Mouse (Mus musculus) hindbrain, embryonic 15.5 days (tissue): ENCODE measurements around the gene Teddm3. TPM values are rescaled to one million over a fixed set of nuclear protein-coding genes. Genes with fewer than 3 reads are reported as not detected.
"Not testable (repeated sequence)": the region's sequence is repeated elsewhere in the genome, so short reads cannot be mapped to it uniquely, and the experiment has no call there.

Experiments
- ATAC-seq: fragments of 200-750 bp; cut with Nextera tagmentation; 2 replicates; pipeline ENCODE4 v1.8.0; 2017; ENCODE audit warnings: low read depth, moderate number of reproducible peaks, moderate TSS enrichment; ENCODE audit not compliant: low FRiP score
- H3K27ac ChIP-seq: fragments of 300-500 bp; sonication (generic); replicated peaks from 2 replicates; pipeline ENCODE4 v1.5.1; 2015; ENCODE audit warnings: mild to moderate bottlenecking, inconsistent platforms
- H3K27me3 ChIP-seq: fragments of 300-500 bp; sonication (generic); 2 replicates; pipeline ENCODE4 v1.6.1; 2015; ENCODE audit warnings: control low read depth, inconsistent platforms
- H3K36me3 ChIP-seq: fragments of 300-500 bp; sonication (generic); 2 replicates; pipeline ENCODE4 v1.6.1; 2015; ENCODE audit warnings: control low read depth, inconsistent platforms
- H3K4me1 ChIP-seq: fragments of 300-500 bp; sonication (generic); replicated peaks from 2 replicates; pipeline ENCODE4 v1.6.1; 2015; ENCODE audit warnings: control low read depth, inconsistent platforms
- H3K4me2 ChIP-seq: fragments of 300-500 bp; sonication (generic); 2 replicates; pipeline ENCODE4 v1.6.1; 2015; ENCODE audit warnings: moderate library complexity, mild to moderate bottlenecking, inconsistent platforms
- H3K4me3 ChIP-seq: fragments of 300-500 bp; sonication (generic); 2 replicates; pipeline ENCODE4 v1.5.1; 2015; ENCODE audit warnings: mild to moderate bottlenecking, inconsistent platforms
- H3K9ac ChIP-seq: fragments of 300-500 bp; sonication (generic); 2 replicates; pipeline ENCODE4 v1.6.1; 2015; ENCODE audit warnings: inconsistent platforms
- H3K9me3 ChIP-seq: fragments of 300-500 bp; sonication (generic); 2 replicates; pipeline ENCODE4 v1.6.1; 2016; ENCODE audit warnings: control low read depth, inconsistent platforms
- WGBS: fragments of 180-500 bp; shearing (Covaris S2); methylation state at CpG from one replicate; pipeline ENCODE4 v1.1.7; 2015; 5-methylcytosine and 5-hydroxymethylcytosine counted together
- polyA plus RNA-seq: library from polyadenylated mRNA; unstranded; fragments of >200 nt; fragmentation: Nextera tagmentation; extraction: Ambion mirVana; gene quantifications from 2 replicates; pipeline ENCODE4 v1.2.1, GENCODE M21; 2015

The Teddm3 gene
- 0.58 and 0.69 TPM in 2 replicates for polyA plus RNA-seq

GRCm38 (mm10) chr16:21153900-21154299 lies at the start of gene Teddm3:
Gene Teddm3, minus strand, starts transcription at chr16:21154000.
- H3K9me3 ChIP-seq, H3K27me3 ChIP-seq, H3K4me3 ChIP-seq, H3K4me1 ChIP-seq, H3K4me2 ChIP-seq, H3K9ac ChIP-seq, H3K36me3 ChIP-seq, ATAC-seq, H3K27ac ChIP-seq: not testable (repeated sequence)
- WGBS = no CpG with 5 or more reads among the region's 2 CpGs

- Histone ChIP-seq H3K4me3 (no peak overlapping the region), H3K4me2 (no peak overlapping the region), H3K9ac (no peak overlapping the region), H3K27me3 (no peaks in the 10 kb centered on the region), H3K9me3 (no peaks in the 10 kb centered on the region), H3K27ac (no peak overlapping the region), H3K4me1 (peaks cover 28% of the 10 kb centered on the region), H3K36me3 (no peaks in the 10 kb centered on the region)
- no peak for ATAC-seq
- WGBS = 80% methylated on average over 4 of the region's 4 CpGs
Observed at GRCm38 (mm10) chr16:21202731-21203130, 48.9 kb upstream of the Teddm3 start.

GRCm38 (mm10) chr16:21199426-21199825 lies 45.6 kb upstream of the Teddm3 start:
- Histone ChIP-seq H3K9ac (no peak overlapping the region), H3K4me3 (no peak overlapping the region), H3K27me3 (no peaks in the 10 kb centered on the region), H3K4me1 (peaks cover 5% of the 10 kb centered on the region), H3K27ac (no peak overlapping the region), H3K9me3 (no peaks in the 10 kb centered on the region), H3K4me2 (no peak overlapping the region), H3K36me3 (no peaks in the 10 kb centered on the region)
- 62% methylated on average over 8 of the region's 8 CpGs for WGBS
- no peak for ATAC-seq

GRCm38 (mm10) chr16:21198529-21198928 lies 44.7 kb upstream of the Teddm3 start:
- Histone ChIP-seq H3K4me2 (no peak overlapping the region), H3K9ac (no peak overlapping the region), H3K9me3 (no peaks in the 10 kb centered on the region), H3K27me3 (no peaks in the 10 kb centered on the region), H3K27ac (no peak overlapping the region), H3K36me3 (no peaks in the 10 kb centered on the region), H3K4me1 (no peaks in the 10 kb centered on the region), H3K4me3 (no peak overlapping the region)
- ATAC-seq = no peak
- 12% methylated on average over 1 of the region's 1 CpGs for WGBS

- Histone ChIP-seq H3K27me3 (no peaks in the 10 kb centered on the region), H3K9me3 (no peaks in the 10 kb centered on the region), H3K4me1 (no peaks in the 10 kb centered on the region), H3K4me2 (no peak overlapping the region), H3K4me3 (no peak overlapping the region), H3K9ac (no peak overlapping the region), H3K27ac (no peak overlapping the region), H3K36me3 (no peaks in the 10 kb centered on the region)
- no peak for ATAC-seq
- WGBS = 84% methylated on average over 7 of the region's 7 CpGs
Observed at GRCm38 (mm10) chr16:21198006-21198405, 44.2 kb upstream of the Teddm3 start.

GRCm38 (mm10) chr16:21197542-21197941 lies 43.7 kb upstream of the Teddm3 start:
- Histone ChIP-seq H3K27ac (no peak overlapping the region), H3K36me3 (no peaks in the 10 kb centered on the region), H3K4me2 (no peak overlapping the region), H3K9ac (no peak overlapping the region), H3K27me3 (no peaks in the 10 kb centered on the region), H3K9me3 (no peaks in the 10 kb centered on the region), H3K4me3 (no peak overlapping the region), H3K4me1 (no peaks in the 10 kb centered on the region)
- 90% methylated on average over 4 of the region's 4 CpGs for WGBS
- no peak for ATAC-seq

- Histone ChIP-seq H3K36me3 (no peaks in the 10 kb centered on the region), H3K9ac (no peak overlapping the region), H3K27ac (no peak overlapping the region), H3K9me3 (no peaks in the 10 kb centered on the region), H3K27me3 (no peaks in the 10 kb centered on the region), H3K4me1 (no peaks in the 10 kb centered on the region), H3K4me3 (no peak overlapping the region), H3K4me2 (no peak overlapping the region)
- 94% methylated on average over 3 of the region's 3 CpGs for WGBS
- ATAC-seq = no peak
Observed at GRCm38 (mm10) chr16:21196576-21196975, 42.8 kb upstream of the Teddm3 start.

GRCm38 (mm10) chr16:21195260-21195866 lies 41.6 kb upstream of the Teddm3 start:
- no peak overlapping the region for H3K4me3 ChIP-seq
- H3K27ac ChIP-seq = no peak overlapping the region
- no peaks in the 10 kb centered on the region for H3K27me3 ChIP-seq
- H3K9me3 ChIP-seq = no peaks in the 10 kb centered on the region
- no peak for ATAC-seq
- no peaks in the 10 kb centered on the region for H3K4me1 ChIP-seq
- H3K4me2 ChIP-seq = no peak overlapping the region
- WGBS = 54% methylated on average over 8 of the region's 8 CpGs
- H3K9ac ChIP-seq = no peak overlapping the region
- no peaks in the 10 kb centered on the region for H3K36me3 ChIP-seq

GRCm38 (mm10) chr16:21194182-21194581 lies 40.4 kb upstream of the Teddm3 start:
- Histone ChIP-seq H3K4me1 (no peaks in the 10 kb centered on the region), H3K9ac (no peak overlapping the region), H3K36me3 (no peaks in the 10 kb centered on the region), H3K4me2 (no peak overlapping the region), H3K27me3 (no peaks in the 10 kb centered on the region), H3K27ac (no peak overlapping the region), H3K4me3 (no peak overlapping the region), H3K9me3 (no peaks in the 10 kb centered on the region)
- no peak for ATAC-seq
- 91% methylated on average over 12 of the region's 12 CpGs for WGBS

GRCm38 (mm10) chr16:21192509-21193354 lies 38.9 kb upstream of the Teddm3 start:
- Histone ChIP-seq H3K9ac (no peak overlapping the region), H3K36me3 (no peaks in the 10 kb centered on the region), H3K9me3 (no peaks in the 10 kb centered on the region), H3K4me2 (no peak overlapping the region), H3K27ac (no peak overlapping the region), H3K4me1 (peaks cover under 1% of the 10 kb centered on the region; the same call in 1 of the 2 replicates), H3K27me3 (no peaks in the 10 kb centered on the region), H3K4me3 (no peak overlapping the region)
- ATAC-seq = peak; percentile 81
- 42% methylated on average over 7 of the region's 7 CpGs for WGBS

- Histone ChIP-seq H3K9me3 (no peaks in the 10 kb centered on the region), H3K4me2 (no peak overlapping the region), H3K4me1 (peaks cover 9% of the 10 kb centered on the region), H3K36me3 (no peaks in the 10 kb centered on the region), H3K9ac (no peak overlapping the region), H3K27ac (no peak overlapping the region), H3K27me3 (no peaks in the 10 kb centered on the region), H3K4me3 (no peak overlapping the region)
- no peak for ATAC-seq
- WGBS = 50% methylated on average over 14 of the region's 14 CpGs
Observed at GRCm38 (mm10) chr16:21191569-21191968, 37.8 kb upstream of the Teddm3 start.

- Histone ChIP-seq H3K27me3 (no peaks in the 10 kb centered on the region), H3K27ac (no peak overlapping the region), H3K9ac (no peak overlapping the region), H3K9me3 (no peaks in the 10 kb centered on the region), H3K4me2 (no peak overlapping the region), H3K4me1 (peaks cover 9% of the 10 kb centered on the region), H3K4me3 (no peak overlapping the region), H3K36me3 (no peaks in the 10 kb centered on the region)
- 77% methylated on average over 3 of the region's 3 CpGs for WGBS
- no peak for ATAC-seq
Observed at GRCm38 (mm10) chr16:21188345-21188744, 34.5 kb upstream of the Teddm3 start.
